Mouse (Mus musculus): ENCODE data around the gene Card19. TPM values are rescaled to one million over a fixed set of nuclear protein-coding genes. Genes with fewer than 3 reads are reported as not detected.
A peak's percentile ranks its signal among the peaks of the same experiment; 100 is the strongest.

Gene Card19
- total RNA-seq, 2 experiments from 2014 or later = 113 to 123 TPM

DNA sequence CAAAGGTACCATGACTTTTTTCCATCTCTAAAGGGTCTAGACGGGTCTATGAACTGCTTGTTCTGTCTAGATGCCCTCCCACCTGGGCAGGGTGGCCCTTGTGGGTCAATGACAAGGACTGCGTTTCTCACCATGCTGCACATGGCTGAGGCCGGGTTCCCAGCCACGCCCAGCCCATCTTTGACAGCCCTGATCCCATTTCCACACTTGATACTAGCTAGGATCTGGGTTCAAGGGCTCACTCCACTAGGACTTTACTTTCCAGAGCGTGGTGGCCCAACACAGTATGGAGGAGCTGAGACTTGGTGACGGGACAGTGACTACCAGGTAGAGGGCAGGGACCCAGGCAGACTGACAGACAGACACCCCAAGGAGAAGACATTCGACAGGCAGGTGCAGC lies 13.3 kb downstream of the Card19 start:
- no peak overlapping the region for H3K4me3 ChIP-seq
- DNase-seq = no peak
- no peak overlapping the region for H3K27ac ChIP-seq
- TF ChIP-seq CTCF (IDR thresholded peaks at IDR 0.05) = no peak
- intact Hi-C loops (cut with DNase I) = no loop called here

GRCm38 (mm10) chr13:49200688-49201087 lies 15.1 kb downstream of the Card19 start:
- intact Hi-C loops (cut with DNase I) = no loop called here
- Histone ChIP-seq H3K27ac (peak overlapping the region; percentile 49), H3K4me3 (no peak overlapping the region)
- no peak for DNase-seq
- TF ChIP-seq CTCF (IDR thresholded peaks at IDR 0.05) = no peak

DNA sequence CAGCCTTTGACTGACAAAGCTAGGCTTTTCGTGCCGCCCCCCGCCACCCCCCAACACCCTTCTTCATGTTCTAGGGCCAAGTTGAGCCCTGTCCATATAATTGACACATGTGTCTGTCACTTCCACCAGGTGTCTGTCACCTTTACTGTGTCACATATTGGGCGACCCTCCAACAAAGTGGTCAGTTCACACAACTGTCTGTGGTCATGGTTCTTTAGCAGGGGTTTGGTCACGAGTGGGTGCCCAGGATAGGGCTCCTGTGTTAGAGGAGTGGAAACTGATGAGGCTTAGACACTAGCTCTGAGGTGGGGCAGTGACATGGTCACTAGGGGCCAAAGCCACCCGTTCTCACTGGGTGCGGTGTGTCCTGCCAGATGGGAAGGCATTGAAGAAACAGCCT lies 15.9 kb downstream of the Card19 start:
- TF ChIP-seq CTCF (IDR thresholded peaks at IDR 0.05) = no peak
- Histone ChIP-seq H3K4me3 (no peak overlapping the region), H3K27ac (peak overlapping the region; percentile 54)
- no peak for DNase-seq
- intact Hi-C loops (cut with DNase I) = no loop called here

GRCm38 (mm10) chr13:49198734-49199133 lies 17.1 kb downstream of the Card19 start:
- Histone ChIP-seq H3K4me3 (no peak overlapping the region), H3K27ac (peak overlapping the region; percentile 54)
- no peak for TF ChIP-seq CTCF (IDR thresholded peaks at IDR 0.05)
- no peak for DNase-seq
- intact Hi-C loops (cut with DNase I) = no loop called here

GRCm38 (mm10) chr13:49196766-49197165 lies 19.1 kb downstream of the Card19 start:
- no peak for TF ChIP-seq CTCF (IDR thresholded peaks at IDR 0.05)
- peak; percentile 62 for DNase-seq
- intact Hi-C loops (cut with DNase I) = no loop called here
- Histone ChIP-seq H3K27ac (peak overlapping the region; percentile 56; the same call in 1 of the 2 replicates), H3K4me3 (no peak overlapping the region)

GRCm38 (mm10) chr13:49196211-49196610 lies 19.6 kb downstream of the Card19 start:
- intact Hi-C loops (cut with DNase I) = no loop called here
- TF ChIP-seq CTCF (IDR thresholded peaks at IDR 0.05) = no peak
- H3K27ac ChIP-seq = peak overlapping the region; percentile 39
- no peak overlapping the region for H3K4me3 ChIP-seq
- no peak for DNase-seq

- TF ChIP-seq CTCF (IDR thresholded peaks at IDR 0.05) = no peak
- H3K27ac ChIP-seq = peak overlapping the region; percentile 39
- intact Hi-C loops (cut with DNase I) = no loop called here
Observed at GRCm38 (mm10) chr13:49195651-49196050, 20.2 kb downstream of the Card19 start.

DNA sequence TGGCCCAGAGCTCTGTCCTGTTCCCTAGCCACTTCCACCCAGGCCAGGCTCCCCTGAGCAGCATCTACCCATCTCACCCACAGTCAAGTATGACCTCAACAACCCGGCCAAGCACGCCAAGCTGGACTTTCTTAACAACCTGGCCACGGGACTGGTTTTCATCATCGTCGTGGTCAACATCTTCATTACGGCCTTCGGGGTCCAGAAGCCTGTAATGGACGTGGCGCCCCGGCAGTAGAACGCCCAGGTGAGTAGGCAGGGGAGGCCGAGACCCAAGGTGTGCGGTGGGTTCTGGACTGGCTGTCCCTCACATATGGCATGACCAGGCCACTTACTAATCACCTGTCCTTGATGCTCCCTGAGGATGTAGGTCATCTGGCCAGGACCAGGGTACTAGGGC lies 21.0 kb downstream of the Card19 start:
- Histone ChIP-seq H3K4me3 (no peak overlapping the region), H3K27ac (0 out of 2 replicates have a peak overlapping the region, but pooled peaks have one; percentile 39)
- intact Hi-C loops (cut with DNase I) = no loop called here
- DNase-seq = no peak
- no peak for TF ChIP-seq CTCF (IDR thresholded peaks at IDR 0.05)

More at GRCm38 (mm10) chr13:49195651-49196050, 20.2 kb downstream of the Card19 start:
- H3K4me3 ChIP-seq = no peak overlapping the region
- DNase-seq = no peak

DNA sequence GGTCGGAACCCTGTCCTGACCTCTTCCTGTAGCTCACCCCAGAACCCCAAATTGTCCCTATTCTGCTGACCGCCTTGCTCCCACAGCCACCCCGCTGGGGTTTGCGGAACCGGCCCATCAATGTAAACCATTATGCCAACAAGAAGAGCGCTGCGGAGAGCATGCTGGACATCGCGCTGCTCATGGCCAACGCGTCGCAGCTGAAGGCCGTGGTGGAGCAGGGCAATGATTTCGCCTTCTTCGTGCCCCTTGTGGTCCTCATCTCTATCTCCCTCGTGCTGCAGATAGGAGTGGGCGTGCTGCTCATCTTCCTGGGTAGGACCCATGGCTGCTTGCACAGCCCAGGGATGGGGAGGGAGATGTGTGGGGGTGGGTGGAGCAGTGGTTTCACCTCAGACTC lies 22.2 kb downstream of the Card19 start:
- TF ChIP-seq CTCF (IDR thresholded peaks at IDR 0.05) = no peak
- no peak for DNase-seq
- no peak overlapping the region for H3K4me3 ChIP-seq
- intact Hi-C loops (cut with DNase I) = no loop called here
- H3K27ac ChIP-seq = no peak overlapping the region

GRCm38 (mm10) chr13:49192156-49192855 lies 23.5 kb downstream of the Card19 start:
- no peak for DNase-seq
- H3K27ac ChIP-seq = peak overlapping the region; percentile 43; the same call in 1 of the 2 replicates
- H3K4me3 ChIP-seq = no peak overlapping the region
- no peak for TF ChIP-seq CTCF (IDR thresholded peaks at IDR 0.05)
- intact Hi-C loops (cut with DNase I) = no loop called here

DNA sequence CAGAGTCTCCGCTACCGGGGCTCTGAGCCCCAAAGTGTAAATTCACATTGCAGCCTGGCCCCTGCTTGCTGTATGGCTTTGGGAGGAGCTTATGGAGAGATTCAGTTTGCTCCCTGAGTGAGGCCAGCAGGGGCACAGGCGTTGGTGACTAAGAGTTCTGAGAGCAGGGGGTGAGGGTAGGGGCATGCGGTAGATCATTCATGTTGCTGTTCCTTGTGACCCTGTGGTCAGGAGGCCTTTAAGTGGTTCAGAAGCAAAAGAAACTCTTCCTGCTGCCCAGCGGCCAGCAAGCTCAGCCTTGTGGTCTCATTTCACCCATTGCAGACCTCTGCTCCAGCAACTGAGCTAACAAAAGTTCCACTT lies 24.2 kb downstream of the Card19 start:
- intact Hi-C loops (cut with DNase I) = no loop called here
- Histone ChIP-seq H3K27ac (peak overlapping the region; percentile 93), H3K4me3 (peak overlapping the region; percentile 96; the same call in 1 of the 2 replicates)
- no peak for DNase-seq
- no peak for TF ChIP-seq CTCF (IDR thresholded peaks at IDR 0.05)

DNA sequence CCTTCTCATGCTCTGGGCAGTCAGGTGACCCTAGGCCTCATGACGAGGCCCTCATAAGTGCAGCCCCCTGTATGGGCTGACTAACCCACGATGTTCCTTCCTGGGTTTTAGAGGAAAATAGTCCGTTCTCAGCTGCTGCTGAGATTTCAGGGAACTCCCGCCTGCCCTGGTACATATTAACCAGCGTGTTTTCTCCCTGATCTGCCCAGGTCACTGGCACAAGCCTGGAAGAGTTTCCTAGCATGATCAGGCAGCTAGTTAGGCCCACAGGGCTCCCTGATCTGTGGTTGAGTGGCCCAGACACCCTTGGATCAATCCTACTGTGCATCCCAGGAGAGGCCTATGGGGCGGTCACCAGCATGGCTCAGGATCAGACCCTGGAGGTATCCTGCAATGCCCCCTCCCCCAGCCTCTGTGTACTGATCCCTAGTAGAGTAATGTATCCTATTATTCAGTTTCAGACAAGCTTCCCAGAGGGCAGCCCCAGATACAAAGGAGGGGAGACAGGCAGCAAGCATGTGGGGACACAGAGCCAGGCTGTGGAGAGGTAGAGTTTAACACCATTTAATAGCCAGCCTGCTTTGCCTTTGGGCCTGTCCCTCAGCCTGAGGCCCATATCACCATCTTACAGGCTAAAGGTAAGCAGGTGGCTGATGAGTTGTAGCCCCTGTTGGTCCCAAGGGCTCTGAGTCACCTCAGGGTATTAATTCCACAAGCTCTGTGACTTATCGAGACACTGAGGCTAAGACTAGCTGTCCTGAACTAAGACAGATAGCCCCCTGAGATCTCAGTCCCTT lies 24.8 kb downstream of the Card19 start:
- no peak for DNase-seq
- intact Hi-C loops (cut with DNase I) = no loop called here
- H3K4me3 ChIP-seq = peak overlapping the region; percentile 96
- TF ChIP-seq CTCF (IDR thresholded peaks at IDR 0.05) = no peak
- H3K27ac ChIP-seq = peak overlapping the region; percentile 93
